Comparison of ENCODE assay signal across 8 mouse cellular contexts in genomic region chr14:61683356-61683740, GRCm38 (mm10).
DNase-seq lines count a peak whose midpoint lies in the region; ATAC-seq and TF ChIP-seq lines count a peak whose summit lies in the region.

No protein-coding gene starts in this region.

- WGBS in embryonic facial prominence, embryonic 10.5 days: 1% methylated on average over 9 of the region's 9 CpGs
- 9% methylated on average over 9 of the region's 9 CpGs for WGBS in liver, embryonic 16.5 days (ENCODE audit: insufficient replicate concordance)

- H3K36me3 ChIP-seq in embryonic facial prominence, embryonic 10.5 days (replicated peaks): no peaks in the 10 kb centered on the region
- H3K36me3 ChIP-seq in liver, embryonic 16.5 days (ENCODE audit: control insufficient read depth, insufficient read depth): no peaks in the 10 kb centered on the region

- H3K27ac ChIP-seq in layer of hippocampus, adult 2 months: peak overlapping the region; percentile 99
- no peak overlapping the region for H3K27ac ChIP-seq in embryonic facial prominence, embryonic 10.5 days (replicated peaks)
- peak overlapping the region; percentile 99 for H3K27ac ChIP-seq in liver, embryonic 16.5 days (ENCODE audit: low read length)

- intact Hi-C loops in heart, postnatal 10 days (cut with DNase I): loop anchor here (2.0 to 5.0 kb wide), 3 partner anchors 53 to 489 kb away; partner anchors contain the start of gene Spryd7

- H3K4me1 ChIP-seq in embryonic facial prominence, embryonic 10.5 days: peaks cover 59% of the 10 kb centered on the region
- peaks cover 56% of the 10 kb centered on the region for H3K4me1 ChIP-seq in liver, embryonic 16.5 days (ENCODE audit: control insufficient read depth, low read depth, low read length)

- H3K4me2 ChIP-seq in liver, embryonic 16.5 days (ENCODE audit: low read depth, low read length): peak overlapping the region; percentile 92

- H3K9me3 ChIP-seq in embryonic facial prominence, embryonic 10.5 days: no peaks in the 10 kb centered on the region
- H3K9me3 ChIP-seq in liver, embryonic 16.5 days (replicated peaks; ENCODE audit: control insufficient read depth, low read length): no peaks in the 10 kb centered on the region

- peaks cover 76% of the 10 kb centered on the region for H3K27me3 ChIP-seq in embryonic facial prominence, embryonic 10.5 days (replicated peaks; ENCODE audit: low read depth, poor library complexity, severe bottlenecking)
- H3K27me3 ChIP-seq in liver, embryonic 16.5 days (ENCODE audit: control insufficient read depth, insufficient read depth, low read depth, low read length): peaks cover 43% of the 10 kb centered on the region

- H3K4me3 ChIP-seq in layer of hippocampus, adult 2 months: peak overlapping the region; percentile 94
- peak overlapping the region; percentile 70 for H3K4me3 ChIP-seq in embryonic facial prominence, embryonic 10.5 days
- H3K4me3 ChIP-seq in liver, embryonic 16.5 days (ENCODE audit: low read depth, low read length): peak overlapping the region; percentile 96

- no peak for DNase-seq in layer of hippocampus, adult 2 months (ENCODE audit: low spot score in 2 of 2)
- DNase-seq in layer of hippocampus, adult 8-10 months (ENCODE audit: low spot score in 2 of 2): no peak
- peak; percentile 35 for DNase-seq in embryonic facial prominence, embryonic 10.5 days (ENCODE audit: low spot score)
- DNase-seq in heart, postnatal 10 days: peak; percentile 49 to 54
- peak; percentile 23 for DNase-seq in thymus, postnatal 25 days
- DNase-seq in layer of hippocampus, postnatal 25 days (ENCODE audit: extremely low spot score in 1 of 2, low spot score in 1 of 2): no peak

- H3K9ac ChIP-seq in liver, embryonic 16.5 days (ENCODE audit: low read depth, low read length): peak overlapping the region; percentile 98

- no peak for ATAC-seq in liver, embryonic 16.5 days (ENCODE audit: low read depth)
- ATAC-seq in megakaryocyte progenitor cell, adult 5-6 weeks (replicated peaks; ENCODE audit: poor library complexity): no peak

- no peak for TF ChIP-seq CTCF in layer of hippocampus, adult 2 months (conservative IDR thresholded peaks at IDR 0.05)

Comparison
In these comparisons a context has a peak if more than half of its experiments do, and no peak if none do; other contexts are left out.
1. DNase-seq: peak in embryonic facial prominence, embryonic 10.5 days (single experiment), heart, postnatal 10 days (2 of 2) and thymus, postnatal 25 days (single experiment); none in layer of hippocampus, adult 2 months (0 of 2), layer of hippocampus, adult 8-10 months (0 of 2) and layer of hippocampus, postnatal 25 days (0 of 2).
2. Peak in every context shown above with its lines, with median percentiles within 50 percentile points of each other: H3K4me3 ChIP-seq.